Mouse (Mus musculus): ENCODE measurements at regions not wholly inside any gene's neighbourhood (a gene's known extent, or its start where the extent isn't known, plus 50 kb on each side); places are given as distances from the start of the nearest gene placed in this dataset.

GRCm38 (mm10) chr8:127836410-127837206, 521.8 kb upstream of the Nrp1 start:
- Histone ChIP-seq H3K27me3 (replicated peaks; ENCODE audit: low read depth, poor library complexity, severe bottlenecking) (no peaks in the 10 kb centered on the region), H3K4me3 (no peak overlapping the region), H3K9me3 (no peaks in the 10 kb centered on the region), H3K27ac (replicated peaks) (no peak overlapping the region), H3K4me1 (no peaks in the 10 kb centered on the region), H3K36me3 (replicated peaks) (no peaks in the 10 kb centered on the region)
- DNase-seq (ENCODE audit: low spot score), result no peak
- WGBS, result 82% methylated on average over 6 of the region's 6 CpGs

DNA sequence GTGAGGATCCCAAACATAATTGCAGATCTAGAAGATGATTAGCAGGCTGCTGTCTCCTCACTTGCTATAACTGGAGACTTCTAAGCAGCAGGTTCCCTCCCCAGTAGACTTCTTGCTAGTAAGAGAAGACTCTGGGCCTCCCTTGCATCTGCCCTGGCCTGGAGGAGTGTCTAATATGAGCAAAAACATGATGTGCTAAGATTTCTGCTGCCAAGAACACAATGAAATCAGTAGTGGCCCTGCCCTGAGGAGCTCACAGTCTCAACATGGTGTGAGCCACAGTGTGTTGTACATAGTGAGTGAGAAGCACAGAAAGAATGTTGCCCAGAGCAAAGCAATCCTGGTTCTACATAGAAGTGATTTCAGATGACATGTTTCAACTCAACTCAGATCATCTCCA, 520.1 kb upstream of the Nrp1 start:
- Histone ChIP-seq H3K27me3 (replicated peaks; ENCODE audit: low read depth, poor library complexity, severe bottlenecking) (no peaks in the 10 kb centered on the region), H3K4me3 (no peak overlapping the region), H3K27ac (replicated peaks) (no peak overlapping the region), H3K9me3 (no peaks in the 10 kb centered on the region), H3K36me3 (replicated peaks) (no peaks in the 10 kb centered on the region), H3K4me1 (no peaks in the 10 kb centered on the region)
- no peak for DNase-seq (ENCODE audit: low spot score)

GRCm38 (mm10) chr8:127847332-127848018, 510.9 kb upstream of the Nrp1 start:
- H3K27me3 ChIP-seq (replicated peaks; ENCODE audit: low read depth, poor library complexity, severe bottlenecking), result no peaks in the 10 kb centered on the region
- WGBS, result 83% methylated on average over 9 of the region's 9 CpGs
- no peak for DNase-seq (ENCODE audit: low spot score)
- H3K4me1 ChIP-seq, result no peaks in the 10 kb centered on the region
- no peaks in the 10 kb centered on the region for H3K9me3 ChIP-seq
- no peak overlapping the region for H3K4me3 ChIP-seq
- no peaks in the 10 kb centered on the region for H3K36me3 ChIP-seq (replicated peaks)
- no peak overlapping the region for H3K27ac ChIP-seq (replicated peaks)

DNA sequence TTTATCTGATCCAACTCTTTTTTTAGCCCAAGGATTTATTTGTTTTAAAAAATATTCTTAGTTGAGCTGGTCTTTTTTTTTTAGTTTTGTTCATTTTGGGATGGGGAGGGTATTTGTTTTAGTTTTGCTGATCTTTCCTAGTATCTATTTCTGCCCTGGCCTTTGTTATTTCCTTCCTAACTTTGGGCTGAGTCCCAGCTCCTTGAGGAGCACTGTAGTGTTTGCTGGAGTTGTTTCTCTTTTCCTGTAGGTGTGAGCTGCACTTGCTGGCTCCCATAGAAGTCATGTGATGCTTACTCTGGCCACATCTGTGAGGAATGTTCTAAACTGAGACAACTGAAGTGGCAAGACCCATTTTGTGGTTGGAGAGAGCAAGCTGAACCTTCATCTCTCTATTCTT, 508.5 kb upstream of the Nrp1 start:
- no peaks in the 10 kb centered on the region for H3K27me3 ChIP-seq (replicated peaks; ENCODE audit: low read depth, poor library complexity, severe bottlenecking)
- DNase-seq (ENCODE audit: low spot score), result no peak
- no peak overlapping the region for H3K27ac ChIP-seq (replicated peaks)
- no peaks in the 10 kb centered on the region for H3K36me3 ChIP-seq (replicated peaks)
- no peaks in the 10 kb centered on the region for H3K4me1 ChIP-seq
- no peak overlapping the region for H3K4me3 ChIP-seq
- no peaks in the 10 kb centered on the region for H3K9me3 ChIP-seq

GRCm38 (mm10) chr8:127855653-127856300, 502.6 kb upstream of the Nrp1 start:
- WGBS, result 47% methylated on average over 4 of the region's 4 CpGs
- no peaks in the 10 kb centered on the region for H3K9me3 ChIP-seq
- H3K36me3 ChIP-seq (replicated peaks), result no peaks in the 10 kb centered on the region
- H3K27ac ChIP-seq (replicated peaks), result no peak overlapping the region
- no peaks in the 10 kb centered on the region for H3K27me3 ChIP-seq (replicated peaks; ENCODE audit: low read depth, poor library complexity, severe bottlenecking)
- H3K4me1 ChIP-seq, result peaks cover 16% of the 10 kb centered on the region
- no peak for DNase-seq (ENCODE audit: low spot score)
- no peak overlapping the region for H3K4me3 ChIP-seq

GRCm38 (mm10) chr8:127856351-127857135, 501.9 kb upstream of the Nrp1 start:
- 47% methylated on average over 5 of the region's 5 CpGs for WGBS
- Histone ChIP-seq H3K27ac (replicated peaks) (no peak overlapping the region), H3K4me1 (peaks cover 16% of the 10 kb centered on the region), H3K9me3 (no peaks in the 10 kb centered on the region), H3K36me3 (replicated peaks) (no peaks in the 10 kb centered on the region), H3K27me3 (replicated peaks; ENCODE audit: low read depth, poor library complexity, severe bottlenecking) (no peaks in the 10 kb centered on the region), H3K4me3 (no peak overlapping the region)
- DNase-seq (ENCODE audit: low spot score), result no peak

- Histone ChIP-seq H3K27ac (replicated peaks) (no peak overlapping the region), H3K27me3 (replicated peaks; ENCODE audit: low read depth, poor library complexity, severe bottlenecking) (no peaks in the 10 kb centered on the region), H3K4me3 (no peak overlapping the region), H3K4me1 (peaks cover 16% of the 10 kb centered on the region), H3K9me3 (no peaks in the 10 kb centered on the region), H3K36me3 (replicated peaks) (no peaks in the 10 kb centered on the region)
- DNase-seq (ENCODE audit: low spot score), result no peak
- WGBS, result 79% methylated on average over 3 of the region's 3 CpGs
Measured at GRCm38 (mm10) chr8:127859036-127859435, 499.4 kb upstream of the Nrp1 start.

DNA sequence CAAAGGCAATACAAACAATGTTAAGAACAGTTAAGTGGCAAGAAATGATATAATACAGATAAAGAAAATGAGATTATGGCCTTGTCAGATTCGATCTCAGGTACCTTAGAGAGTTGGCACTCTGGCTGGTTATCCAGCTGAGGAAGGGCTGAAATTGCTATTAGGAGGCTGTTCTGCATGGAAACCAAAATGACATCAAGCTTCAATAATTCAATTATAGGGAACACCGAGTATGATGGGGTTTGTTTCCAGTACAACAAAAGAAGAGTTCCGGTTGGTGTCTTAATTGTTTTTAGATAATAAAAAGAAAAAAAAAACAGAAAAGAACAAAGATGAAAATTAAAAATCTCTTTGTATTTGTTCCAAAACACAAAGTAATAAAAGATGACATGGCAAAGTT, 498.0 kb upstream of the Nrp1 start:
- 77% methylated on average over 3 of the region's 3 CpGs for WGBS
- H3K36me3 ChIP-seq (replicated peaks), result no peaks in the 10 kb centered on the region
- DNase-seq (ENCODE audit: low spot score), result no peak
- no peaks in the 10 kb centered on the region for H3K27me3 ChIP-seq (replicated peaks; ENCODE audit: low read depth, poor library complexity, severe bottlenecking)
- no peak overlapping the region for H3K4me3 ChIP-seq
- no peaks in the 10 kb centered on the region for H3K9me3 ChIP-seq
- peaks cover 16% of the 10 kb centered on the region for H3K4me1 ChIP-seq
- no peak overlapping the region for H3K27ac ChIP-seq (replicated peaks)

DNA sequence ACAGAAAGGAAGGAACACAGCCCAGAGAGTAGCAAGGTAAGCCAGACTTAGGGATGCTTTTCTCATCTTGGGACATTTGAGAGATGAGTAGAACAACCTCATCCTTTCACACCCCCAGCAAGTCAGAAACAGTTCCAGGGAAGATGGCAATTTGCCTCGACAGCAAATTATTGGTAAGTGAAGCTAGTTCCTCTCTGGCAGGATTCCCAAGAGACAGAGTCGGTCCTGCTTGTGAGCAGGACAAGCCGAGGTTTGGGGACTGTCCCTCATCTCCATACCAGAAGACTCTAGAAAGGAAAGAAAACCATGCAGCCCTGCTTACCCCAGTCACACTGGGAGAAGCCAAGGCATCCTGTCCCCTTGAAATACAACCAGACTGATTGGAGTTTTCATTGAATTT, 497.5 kb upstream of the Nrp1 start:
- Histone ChIP-seq H3K4me1 (peaks cover 11% of the 10 kb centered on the region), H3K4me3 (no peak overlapping the region), H3K36me3 (replicated peaks) (no peaks in the 10 kb centered on the region), H3K27me3 (replicated peaks; ENCODE audit: low read depth, poor library complexity, severe bottlenecking) (no peaks in the 10 kb centered on the region), H3K9me3 (no peaks in the 10 kb centered on the region), H3K27ac (replicated peaks) (no peak overlapping the region)
- WGBS, result 62% methylated on average over 3 of the region's 3 CpGs
- DNase-seq (ENCODE audit: low spot score), result no peak

DNA sequence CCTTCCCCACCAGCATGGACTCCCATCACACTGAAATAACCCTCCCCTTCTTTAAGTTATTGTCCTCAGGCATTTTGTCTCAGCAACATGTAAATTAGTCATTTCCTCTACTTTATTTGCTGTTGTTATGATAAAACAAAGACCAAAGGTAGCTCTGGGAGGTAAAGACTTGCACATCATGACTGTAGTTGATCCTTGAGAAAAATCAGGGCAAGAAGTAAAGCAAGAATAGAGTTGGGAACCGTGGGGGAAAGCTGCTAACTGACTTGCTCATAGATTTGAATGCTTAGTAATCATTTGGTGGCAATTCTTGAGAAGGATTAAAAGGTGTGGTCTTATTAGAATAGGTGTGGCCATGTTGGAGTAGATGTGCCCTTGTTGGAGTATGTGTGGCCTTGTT, 473.8 kb upstream of the Nrp1 start:
- DNase-seq (ENCODE audit: low spot score), result no peak
- no peaks in the 10 kb centered on the region for H3K9me3 ChIP-seq
- H3K4me1 ChIP-seq, result peaks cover 6% of the 10 kb centered on the region
- no peaks in the 10 kb centered on the region for H3K36me3 ChIP-seq (replicated peaks)
- H3K27me3 ChIP-seq (replicated peaks; ENCODE audit: low read depth, poor library complexity, severe bottlenecking), result no peaks in the 10 kb centered on the region; the same call in 1 of the 2 replicates
- H3K4me3 ChIP-seq, result no peak overlapping the region
- WGBS, result 79% methylated on average over 1 of the region's 1 CpGs
- no peak overlapping the region for H3K27ac ChIP-seq (replicated peaks)

GRCm38 (mm10) chr8:127885211-127885610, 473.2 kb upstream of the Nrp1 start:
- H3K27ac ChIP-seq (replicated peaks), result no peak overlapping the region
- H3K36me3 ChIP-seq (replicated peaks), result no peaks in the 10 kb centered on the region
- DNase-seq (ENCODE audit: low spot score), result no peak
- H3K27me3 ChIP-seq (replicated peaks; ENCODE audit: low read depth, poor library complexity, severe bottlenecking), result no peaks in the 10 kb centered on the region; the same call in 1 of the 2 replicates
- 87% methylated on average over 3 of the region's 3 CpGs for WGBS
- no peaks in the 10 kb centered on the region for H3K9me3 ChIP-seq
- no peak overlapping the region for H3K4me3 ChIP-seq
- peaks cover 6% of the 10 kb centered on the region for H3K4me1 ChIP-seq

- peaks cover 11% of the 10 kb centered on the region for H3K4me1 ChIP-seq
- no peaks in the 10 kb centered on the region for H3K27me3 ChIP-seq (replicated peaks; ENCODE audit: low read depth, poor library complexity, severe bottlenecking)
- 45% methylated on average over 3 of the region's 3 CpGs for WGBS
- H3K9me3 ChIP-seq, result no peaks in the 10 kb centered on the region
- H3K27ac ChIP-seq (replicated peaks), result no peak overlapping the region
- no peaks in the 10 kb centered on the region for H3K36me3 ChIP-seq (replicated peaks)
- H3K4me3 ChIP-seq, result no peak overlapping the region
- DNase-seq (ENCODE audit: low spot score), result peak; percentile 24
Measured at GRCm38 (mm10) chr8:127885831-127886230, 472.6 kb upstream of the Nrp1 start.
